Mouse (Mus musculus) CD4-positive helper T cell, adult 2 months (primary cell): ENCODE measurements around the gene Lrpprc.

ENCODE experiments used
- DNase-seq: peaks from one replicate; pipeline ENCODE4 v3.0.0-alpha.2; 2012; ENCODE audit warnings: low read depth, missing footprints, low spot score

Lrpprc gene

DNA sequence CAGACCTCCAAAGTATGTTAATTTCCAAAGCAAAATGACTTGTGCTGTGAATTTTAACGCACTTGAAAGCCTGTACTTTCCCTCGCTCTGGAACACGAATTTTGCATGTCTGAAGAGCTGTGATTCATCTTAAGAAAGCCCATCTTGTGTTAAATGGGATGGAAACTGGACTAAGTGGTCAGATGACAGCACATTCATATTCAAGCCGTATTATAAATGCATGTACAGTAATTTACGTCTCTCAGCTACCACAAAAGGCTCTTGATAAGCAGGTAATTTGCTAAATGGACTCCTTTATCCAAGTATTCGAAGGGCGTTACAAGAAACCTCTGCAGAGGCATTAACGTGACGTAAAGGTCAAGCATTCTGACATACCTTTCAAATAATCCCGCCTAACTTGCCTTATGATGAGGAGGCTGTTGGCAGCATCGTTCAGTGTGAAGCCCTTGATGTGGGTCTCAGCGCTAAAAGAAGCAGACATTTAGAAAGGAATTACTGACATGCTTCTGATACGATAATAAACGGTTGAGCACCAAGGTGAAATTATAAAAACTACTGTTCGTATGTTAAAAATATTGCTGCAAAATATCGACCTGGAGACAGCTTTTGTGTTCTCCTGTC, 74.2 kb downstream of the Lrpprc start:
- no peak for DNase-seq

DNA sequence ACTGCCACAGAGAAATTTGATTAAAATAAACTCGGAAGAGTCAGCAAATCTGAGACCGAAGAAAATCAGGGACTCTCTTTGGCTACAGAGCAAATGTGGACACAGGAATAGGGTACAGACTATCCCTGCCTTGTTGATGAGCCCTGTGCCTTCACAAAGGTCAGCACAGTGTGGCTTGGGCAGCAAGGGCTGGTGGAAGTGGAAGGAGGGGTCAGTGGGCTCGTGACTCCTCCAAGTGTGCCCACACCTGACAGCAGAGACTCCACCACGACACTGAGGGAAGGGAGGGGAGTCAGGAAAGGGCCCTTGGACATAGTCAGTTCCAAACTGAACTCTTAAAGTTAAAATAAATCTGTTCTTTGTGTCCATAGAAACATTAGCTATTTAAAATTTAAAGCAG, 75.7 kb downstream of the Lrpprc start:
- no peak for DNase-seq

DNA sequence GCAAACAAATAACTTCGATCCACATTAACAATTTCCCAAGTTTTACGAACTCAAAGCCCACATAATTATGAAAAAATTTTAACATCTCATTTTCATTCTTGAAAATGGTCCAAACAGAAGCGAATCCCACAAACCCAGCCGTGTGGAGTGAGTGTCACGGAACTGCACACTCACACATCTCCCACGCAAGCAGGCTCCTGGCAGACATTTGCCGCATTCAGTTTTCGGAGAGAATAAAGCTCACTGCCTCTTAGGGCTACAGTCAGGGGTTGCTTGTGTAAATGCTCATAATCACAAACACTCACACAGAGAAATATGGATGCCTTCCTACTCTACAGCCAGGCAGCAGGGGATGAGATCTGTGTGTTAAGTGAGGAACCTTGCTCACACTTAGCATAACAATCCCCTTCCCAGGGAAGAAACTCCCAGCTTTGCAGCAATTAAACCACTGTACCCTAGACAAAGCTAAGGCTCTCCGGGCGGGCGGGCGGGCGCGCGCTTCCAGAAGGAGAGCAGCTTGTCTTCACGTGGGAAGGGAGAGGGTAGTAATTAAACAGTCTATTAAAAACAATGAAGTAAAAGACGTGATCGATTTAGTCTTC, 76.9 kb downstream of the Lrpprc start:
- no peak for DNase-seq

DNA sequence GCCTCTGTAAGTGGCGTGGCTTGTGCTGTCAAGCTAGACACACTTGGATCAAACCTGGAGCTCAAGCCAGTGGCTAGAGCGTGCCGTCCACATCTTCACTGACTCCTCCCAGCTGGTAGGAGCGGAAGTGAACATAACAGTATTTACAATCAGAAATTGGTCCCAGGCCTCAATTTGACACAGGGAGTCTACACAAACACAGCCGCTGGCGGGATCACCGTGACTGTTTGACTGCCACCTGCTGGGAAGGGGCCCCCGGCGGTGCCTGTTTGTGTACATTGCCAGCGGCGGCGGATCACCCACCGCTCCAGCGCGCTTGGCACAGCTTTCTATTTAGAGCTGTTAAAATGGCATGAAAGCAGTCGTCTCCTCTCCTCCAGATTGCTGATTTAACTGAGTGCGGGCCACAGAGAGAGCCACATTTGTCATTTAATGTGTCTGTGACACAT, 81.2 kb downstream of the Lrpprc start:
- DNase-seq = no peak

DNA sequence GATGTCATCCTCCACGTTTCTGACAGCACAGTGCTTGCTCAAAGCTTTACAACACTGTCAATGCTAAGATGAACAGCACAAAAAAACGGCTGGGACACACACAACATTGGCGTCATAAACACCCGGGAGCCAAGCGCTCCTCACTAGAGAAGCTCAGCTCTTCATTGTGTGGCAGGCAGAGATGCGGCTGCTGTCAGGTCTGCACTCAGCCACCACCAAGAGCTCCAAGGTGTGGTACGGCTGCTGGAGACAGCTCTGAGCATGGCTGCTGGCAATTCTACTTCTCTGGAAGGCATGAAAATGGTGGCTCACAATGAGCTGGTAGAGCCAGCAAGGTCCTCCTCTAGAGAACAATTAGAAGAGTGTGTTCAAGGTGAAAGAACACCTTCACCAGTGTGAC, 81.8 kb downstream of the Lrpprc start:
- DNase-seq = no peak

DNA sequence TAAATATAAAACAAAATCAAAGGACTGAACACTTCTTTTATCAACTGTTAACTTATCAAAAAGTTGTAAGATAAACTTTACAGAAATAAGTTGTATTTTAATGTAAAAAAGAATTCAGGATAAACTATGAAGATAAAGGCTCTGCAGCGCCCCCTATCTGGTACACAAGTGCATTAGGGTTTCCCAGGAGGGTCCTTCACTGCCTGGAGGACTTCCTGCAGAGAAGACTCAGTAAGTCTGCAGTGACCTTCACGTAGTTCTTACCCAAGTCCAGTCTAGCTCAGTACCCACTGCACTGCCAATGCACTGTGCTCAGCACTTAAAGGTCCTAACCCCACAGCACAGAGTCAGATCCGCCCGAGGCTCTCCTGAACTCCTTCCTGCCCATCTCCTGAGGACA, 83.2 kb downstream of the Lrpprc start:
- no peak for DNase-seq

DNA sequence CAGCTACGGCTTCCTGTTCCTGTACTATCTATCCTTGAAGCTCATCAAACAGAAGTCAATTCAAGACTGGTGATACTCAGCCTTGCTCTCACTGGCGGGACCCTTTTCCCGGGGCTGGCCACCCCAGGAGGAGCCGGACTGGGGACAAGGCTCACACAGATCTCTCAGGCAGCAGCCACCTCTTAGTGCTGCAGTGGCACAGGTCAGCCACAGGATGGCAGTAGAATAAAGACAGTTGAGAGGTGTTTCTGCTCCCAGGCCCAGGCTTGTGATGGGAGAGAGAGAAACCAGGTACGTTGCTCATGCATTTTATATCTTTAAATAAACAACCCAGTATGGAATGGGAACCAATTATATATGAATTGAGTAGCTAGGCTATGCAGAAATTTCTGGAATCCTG, 91.9 kb downstream of the Lrpprc start:
- DNase-seq = peak; percentile 40

DNA sequence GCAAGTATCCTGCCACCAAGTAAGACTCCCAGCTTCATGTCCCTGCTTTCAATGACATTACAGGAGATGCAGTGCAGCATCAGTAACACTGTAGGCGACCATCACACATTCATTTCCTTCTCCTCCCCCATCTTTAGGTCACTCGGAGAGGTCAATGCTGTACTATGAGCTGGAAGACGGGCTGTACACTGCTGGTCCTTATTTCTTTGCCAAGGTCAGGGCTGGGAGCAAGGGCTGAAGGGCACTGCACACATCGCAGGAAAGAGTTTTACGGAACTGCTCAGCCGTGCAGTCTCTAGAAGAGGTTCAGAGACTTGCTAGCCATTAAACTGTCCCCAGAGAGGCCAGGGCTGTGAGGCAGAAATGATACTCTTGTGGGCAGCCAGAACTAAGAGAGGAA, 94.1 kb downstream of the Lrpprc start:
- no peak for DNase-seq

DNA sequence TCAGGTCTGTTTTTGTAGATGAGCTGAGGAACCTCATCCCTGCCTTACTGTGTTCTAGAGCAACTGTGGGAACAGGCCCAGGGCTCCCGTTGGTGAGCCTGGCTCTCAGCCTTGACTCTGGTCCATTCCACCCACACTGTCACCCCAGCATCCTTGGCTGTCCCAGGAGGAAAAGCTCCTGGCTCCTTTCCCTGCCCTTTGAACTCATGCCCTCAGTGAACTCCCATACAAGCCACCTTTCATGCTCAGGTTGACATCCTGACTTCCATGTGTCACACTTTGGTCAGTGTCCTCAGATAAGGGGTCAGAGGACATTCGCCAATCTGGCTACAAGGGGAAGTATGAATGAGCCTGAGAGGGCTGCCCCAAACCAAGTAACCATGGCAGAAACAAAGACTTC, 96.8 kb downstream of the Lrpprc start:
- DNase-seq = no peak

DNA sequence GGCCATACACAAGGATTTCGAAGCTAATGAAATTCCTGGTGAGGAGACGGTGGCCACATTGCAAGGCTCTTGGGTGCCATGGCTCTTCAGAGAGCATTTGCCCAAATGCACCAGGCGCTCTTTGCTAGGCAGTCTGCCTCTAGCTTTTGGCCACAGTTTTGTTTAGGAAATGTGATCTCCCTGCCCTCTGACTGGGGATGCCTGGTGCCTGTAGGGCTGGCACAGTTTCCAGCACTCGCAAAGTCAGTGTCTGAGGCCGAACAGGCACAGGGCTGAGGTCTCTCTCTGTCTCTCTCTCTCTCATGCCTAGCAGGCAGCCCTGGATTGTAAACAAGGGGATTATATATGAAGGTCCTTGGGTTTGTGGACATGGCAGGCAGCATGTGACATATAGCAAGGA, 100.5 kb downstream of the Lrpprc start:
- no peak for DNase-seq

DNA sequence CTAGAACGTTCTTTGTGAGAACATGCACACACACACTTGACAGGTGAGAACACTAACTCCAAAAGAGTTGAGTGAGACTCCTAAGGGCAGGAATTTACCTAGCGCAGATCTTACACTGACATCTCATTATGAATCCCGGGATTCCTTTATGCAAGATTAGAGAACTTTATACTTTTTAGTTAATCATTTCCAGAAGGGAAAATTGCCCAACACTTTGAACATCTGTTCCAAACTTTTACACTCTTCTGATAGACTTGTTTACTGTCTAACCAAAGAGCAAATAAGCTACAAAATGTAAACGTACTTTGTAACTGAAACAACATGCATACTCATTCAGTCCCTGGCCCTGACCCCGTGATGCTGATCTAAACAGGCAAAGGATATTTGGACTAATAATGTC, 101.3 kb downstream of the Lrpprc start:
- DNase-seq = no peak

DNA sequence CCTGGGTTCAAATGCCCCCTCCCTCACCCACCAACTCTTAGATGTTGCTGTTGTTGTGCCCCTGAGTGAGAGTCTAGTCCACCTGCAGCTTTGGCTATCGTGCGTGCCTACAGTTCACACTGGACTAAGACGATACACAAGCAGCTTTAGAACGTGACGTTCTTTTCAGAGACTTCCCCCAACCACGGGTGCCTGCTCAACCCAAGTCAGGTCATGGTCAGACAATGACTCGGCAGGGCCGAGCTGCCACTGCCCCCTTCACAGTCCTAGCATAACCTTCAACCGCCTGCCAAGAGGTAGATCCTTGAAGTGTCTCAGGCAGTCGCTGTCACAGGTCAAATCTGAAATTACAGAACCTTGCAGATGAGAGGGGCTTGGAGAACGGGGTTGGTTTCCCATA, 101.8 kb downstream of the Lrpprc start:
- DNase-seq = no peak

DNA sequence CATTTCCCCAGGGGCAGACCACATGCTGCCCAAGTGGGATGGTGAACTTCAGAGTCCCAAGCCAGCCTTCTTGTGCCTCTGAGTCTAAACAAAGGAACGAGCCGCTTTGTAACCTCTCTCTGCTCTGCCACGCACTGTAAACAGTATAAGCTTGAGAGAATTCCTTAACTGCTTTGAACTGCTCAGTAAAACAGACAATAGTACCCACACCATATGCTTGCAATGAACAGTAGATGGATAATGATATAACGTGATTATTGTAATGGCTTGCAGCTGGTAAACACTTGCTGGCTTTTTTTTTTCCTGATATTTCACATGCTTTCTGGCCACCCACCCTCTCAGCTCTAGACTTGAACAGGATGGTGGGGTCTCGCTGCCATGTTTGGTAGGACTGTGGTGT, 102.6 kb downstream of the Lrpprc start:
- DNase-seq = no peak

DNA sequence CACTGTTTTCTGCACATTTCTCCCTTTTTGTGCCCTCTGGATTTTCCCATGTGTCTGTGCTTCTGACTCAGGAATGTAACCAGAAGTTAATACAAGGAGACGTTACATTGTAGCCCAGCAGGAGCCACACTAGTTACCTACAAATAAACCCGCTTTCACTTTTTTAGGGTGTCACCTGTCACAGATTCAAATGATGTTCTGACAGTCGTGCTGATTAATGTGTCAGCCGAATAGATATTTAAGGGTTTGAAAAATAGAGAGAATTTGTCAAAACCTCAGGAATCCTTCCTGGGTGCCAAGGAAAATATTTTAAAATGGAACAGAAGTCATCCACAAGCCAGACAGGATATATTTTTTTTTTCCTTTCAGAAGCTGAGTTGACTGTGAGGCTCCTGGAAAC, 105.3 kb downstream of the Lrpprc start:
- no peak for DNase-seq

DNA sequence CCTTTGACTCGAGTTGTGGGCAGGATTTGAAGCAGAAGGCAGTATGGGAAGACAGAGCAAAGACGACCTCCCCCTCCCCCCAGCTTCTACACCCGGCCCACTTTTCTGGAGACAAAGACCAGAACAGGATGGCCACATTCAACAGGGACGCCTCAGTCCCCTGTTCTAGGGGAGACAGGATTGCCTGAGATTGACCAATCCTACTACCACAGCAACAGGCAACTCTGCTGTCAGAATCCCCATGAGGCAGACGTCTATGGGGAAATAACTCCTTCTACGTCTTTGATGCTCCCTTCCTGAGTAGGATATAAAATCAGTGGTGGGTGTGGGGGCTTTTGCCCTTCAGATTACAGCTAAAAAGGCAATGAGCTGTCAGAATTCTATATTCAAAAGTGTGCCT, 106.3 kb downstream of the Lrpprc start:
- DNase-seq = no peak

DNA sequence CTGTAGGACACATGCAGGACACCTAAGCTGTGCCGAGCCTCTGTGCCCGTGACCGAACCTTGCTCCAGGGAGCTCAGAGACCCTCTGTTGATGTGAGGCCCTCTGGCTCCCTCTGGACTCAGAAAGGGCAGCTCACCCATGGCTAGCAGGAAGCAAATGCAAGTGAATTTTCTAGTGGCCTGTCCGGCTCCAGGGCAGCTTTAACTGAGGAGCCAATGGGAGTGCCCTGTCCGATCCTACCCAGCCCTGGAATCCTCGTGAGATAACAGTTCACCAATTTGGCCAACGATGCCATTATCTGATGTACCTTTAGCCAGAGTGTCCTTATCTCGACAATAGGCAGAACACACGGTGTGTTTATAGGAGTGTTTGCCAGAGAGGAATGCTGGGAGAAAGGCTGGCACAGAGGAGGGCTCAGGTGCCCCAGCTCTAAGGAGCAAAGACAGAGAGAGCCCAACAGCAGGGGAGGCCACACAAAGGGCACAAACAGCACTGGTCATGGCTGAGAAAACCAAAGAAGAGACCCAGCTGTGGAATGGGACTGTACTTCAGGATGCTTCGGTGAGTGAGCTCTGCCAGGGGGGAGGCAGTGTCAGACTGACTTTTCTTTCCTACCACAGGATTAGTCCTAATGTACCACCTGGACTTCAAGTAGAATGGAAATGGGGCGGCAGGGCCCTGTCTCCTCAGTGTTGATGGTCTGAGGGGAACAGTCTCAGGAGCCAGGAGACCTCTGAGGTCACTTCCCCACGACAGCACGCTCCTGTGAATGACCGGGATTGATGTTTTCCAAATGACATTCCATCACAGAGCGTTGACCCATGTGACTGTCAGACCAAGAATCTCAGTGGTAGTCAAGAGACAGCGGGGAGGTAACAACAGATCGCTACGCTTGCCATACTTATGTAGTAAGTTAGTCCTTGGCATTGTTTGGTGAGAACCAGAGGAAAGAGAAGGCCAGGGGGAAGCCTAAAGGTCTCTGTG, 107.6 kb downstream of the Lrpprc start, which contains the start of gene Abcg5:
Gene Abcg5, minus strand, starts transcription at position 278 of the 984 bp plus-strand sequence.
- no peak for DNase-seq

DNA sequence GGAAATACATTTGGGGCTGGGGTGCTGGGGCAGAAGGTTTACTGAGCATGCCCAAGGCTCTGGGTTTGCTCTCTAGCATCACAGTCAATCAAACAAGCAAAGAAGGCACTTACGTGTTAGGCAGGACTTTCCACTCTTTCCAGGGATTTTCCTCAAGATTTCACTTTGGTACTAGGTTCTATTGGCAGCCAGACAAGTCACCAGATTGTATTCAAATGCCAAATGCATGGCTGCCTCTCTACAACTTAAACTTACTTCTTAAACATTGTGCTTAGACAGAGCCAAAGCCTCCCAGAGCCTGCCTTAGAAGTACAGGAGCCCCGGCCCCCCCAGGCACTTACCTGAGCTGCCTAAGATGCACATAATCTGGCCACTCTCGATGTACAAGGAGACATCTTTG, 108.9 kb downstream of the Lrpprc start:
- no peak for DNase-seq

DNA sequence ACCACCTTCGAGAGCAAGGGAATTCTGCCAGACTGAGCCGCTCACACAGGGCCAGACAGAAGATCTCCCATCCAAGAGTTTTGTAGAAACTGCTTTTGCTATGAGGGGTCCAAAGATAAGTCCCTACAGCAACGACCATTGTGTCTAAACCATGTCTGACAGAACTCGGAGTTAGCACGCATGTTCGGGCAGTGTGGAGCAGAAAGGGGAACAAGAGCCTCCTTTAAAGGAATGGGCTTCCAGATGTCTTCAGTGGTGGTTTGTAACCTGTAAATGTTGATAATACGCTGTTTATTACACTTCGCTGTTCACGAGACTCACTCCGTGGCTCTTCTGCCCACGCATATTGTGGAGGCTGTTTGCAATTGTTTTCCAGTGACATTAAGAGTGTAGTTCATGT, 113.0 kb downstream of the Lrpprc start:
- DNase-seq = no peak

DNA sequence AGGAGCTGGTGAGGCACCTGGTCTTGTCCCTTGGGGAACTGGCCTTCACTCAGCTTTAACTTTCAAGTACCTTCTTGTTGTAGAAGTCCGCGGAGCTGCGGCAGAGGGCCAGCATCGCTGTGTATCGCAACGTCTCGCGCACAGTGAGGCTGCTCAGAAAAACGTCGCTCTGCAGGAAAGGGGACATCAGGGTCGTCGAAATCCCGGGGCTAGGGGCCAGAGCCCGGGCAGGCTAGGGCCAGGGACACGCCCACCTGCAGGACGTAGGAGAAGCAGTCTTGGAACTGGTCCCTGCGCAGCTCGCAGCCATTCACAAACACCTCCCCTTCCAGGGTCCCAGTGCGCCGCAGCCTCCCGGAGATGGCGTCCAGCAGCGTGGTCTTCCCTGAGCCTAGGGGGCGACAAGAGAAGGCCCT, 114.6 kb downstream of the Lrpprc start, which contains the start of gene Abcg8:
Gene Abcg8, plus strand, starts transcription at position 352 of the 416 bp plus-strand sequence.
- no peak for DNase-seq

DNA sequence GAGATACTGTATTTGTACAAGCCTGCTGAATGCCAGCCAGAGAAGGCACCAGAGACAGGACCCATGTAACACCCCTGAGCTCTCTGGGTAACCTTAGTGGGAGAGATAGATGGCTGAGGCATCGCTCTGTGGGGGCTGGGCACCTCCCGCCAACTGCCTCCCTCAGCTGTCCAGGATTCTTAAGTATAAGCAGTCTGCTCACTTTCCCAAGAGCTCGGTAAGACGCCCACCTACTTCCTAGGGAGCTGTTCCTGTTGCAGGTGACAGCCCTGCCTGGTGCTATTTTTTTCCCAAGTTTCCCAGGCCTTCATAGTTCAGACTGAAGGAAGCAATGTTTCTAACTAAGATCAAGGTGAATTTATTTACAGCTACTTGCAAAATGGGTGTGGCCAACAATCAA, 115.4 kb downstream of the Lrpprc start:
- DNase-seq = no peak

DNA sequence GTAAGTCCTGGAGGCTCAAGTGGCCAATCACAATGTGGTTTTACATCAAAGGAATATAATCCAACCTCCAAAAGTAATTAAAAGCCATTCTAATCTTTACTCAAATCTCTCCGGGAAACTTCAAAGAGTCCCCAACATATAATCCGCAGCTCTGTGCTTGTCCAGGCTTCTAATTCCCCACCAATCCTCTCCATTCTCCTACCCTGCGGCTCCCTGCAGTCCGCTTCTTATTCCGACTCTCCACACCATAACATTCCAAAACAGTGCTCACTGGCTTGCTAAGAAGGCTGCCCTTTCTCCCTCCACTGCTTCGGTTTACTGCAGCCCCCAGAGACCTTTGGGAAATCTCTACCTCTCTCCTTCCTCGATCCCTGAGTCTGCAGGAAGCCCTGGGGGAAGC, 116.5 kb downstream of the Lrpprc start:
- no peak for DNase-seq
